Mouse (Mus musculus) adrenal gland, adult 2 months (tissue): ENCODE results near the gene Pxn. TPM values are rescaled to one million over a fixed set of nuclear protein-coding genes. Genes with fewer than 3 reads are reported as not detected.
"Not testable (repeated sequence)": the region's sequence is repeated elsewhere in the genome, so short reads cannot be mapped to it uniquely, and the experiment has no call there.

ENCODE experiments used
- DNase-seq: peaks from one replicate; pipeline ENCODE4 v3.0.0; 2021
- polyA plus RNA-seq: library from polyadenylated mRNA; depleted of rRNA; stranded (reverse); fragments of >200 nt; gene quantifications from 2 replicates; pipeline ENCODE4 v1.2.3, GENCODE M21; 2012
- total RNA-seq, 2 experiments: library from RNA; stranded (reverse); gene quantifications; 2 replicates each; pipeline ENCODE4 v1.2.3; 2021

The Pxn gene
- total and polyA plus RNA-seq, 3 experiments = 39.4 to 67.5 (median 47.2) TPM

DNA sequence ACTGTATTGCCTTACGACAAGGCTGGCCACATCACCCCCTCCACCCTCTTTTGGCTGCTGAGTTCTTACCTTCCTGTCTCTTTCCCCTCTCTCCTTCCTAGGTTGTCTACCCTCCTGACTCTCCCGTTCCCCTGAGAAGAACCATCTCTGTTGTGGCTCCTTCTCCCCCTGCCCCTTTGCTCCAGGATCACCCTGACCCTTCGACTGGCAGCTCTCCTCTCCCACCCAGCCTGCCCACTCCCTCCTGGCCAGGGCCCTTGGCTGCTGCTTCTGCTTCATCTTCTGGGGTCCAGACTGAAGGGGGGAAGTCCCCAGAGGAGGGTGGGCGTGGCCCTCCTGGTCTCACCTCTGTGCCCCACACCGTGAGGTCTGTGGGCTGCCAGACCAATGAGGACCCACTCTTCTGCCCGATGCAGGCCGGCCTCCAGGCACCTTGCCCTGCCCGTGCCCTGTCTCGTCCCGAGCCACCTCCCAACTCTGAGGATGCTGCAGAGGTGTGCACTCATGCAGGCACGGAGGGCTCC, 44.1 kb downstream of the Pxn start:
- DNase-seq = no peak

DNA sequence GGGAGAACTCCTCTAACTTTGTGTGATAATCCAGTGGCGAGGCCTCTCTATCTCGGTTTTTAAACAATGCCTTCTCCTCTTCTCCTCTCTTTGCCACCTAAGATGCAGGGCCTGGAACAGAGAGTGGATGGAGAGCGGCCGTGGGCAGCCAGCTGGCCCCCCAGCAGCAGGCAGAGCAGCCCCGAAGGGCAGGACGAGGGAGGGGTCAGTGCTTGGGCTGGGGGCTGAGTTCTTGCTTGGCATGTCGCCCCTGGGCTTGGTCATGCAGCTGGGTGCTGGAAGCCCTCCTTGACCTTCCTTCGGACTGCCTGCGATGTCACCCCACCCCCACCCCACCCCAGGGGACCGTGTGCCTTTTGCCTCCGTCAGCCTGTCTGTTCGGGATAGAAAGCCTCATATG, 44.9 kb downstream of the Pxn start:
- DNase-seq = no peak

DNA sequence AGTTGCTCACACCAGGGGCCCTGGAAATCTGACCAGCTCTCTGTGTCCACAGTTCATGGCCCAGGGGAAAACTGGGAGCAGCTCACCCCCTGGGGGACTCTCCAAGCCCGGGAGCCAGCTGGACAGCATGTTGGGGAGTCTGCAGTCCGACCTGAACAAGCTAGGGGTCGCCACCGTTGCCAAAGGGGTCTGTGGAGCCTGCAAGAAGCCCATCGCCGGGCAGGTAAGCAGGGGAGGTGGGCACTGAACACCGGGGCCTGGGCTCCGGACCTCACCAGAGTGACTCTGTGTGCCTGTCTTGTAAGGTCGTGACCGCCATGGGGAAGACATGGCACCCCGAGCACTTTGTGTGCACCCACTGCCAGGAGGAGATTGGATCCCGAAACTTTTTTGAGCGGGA, 45.3 kb downstream of the Pxn start:
- DNase-seq = no peak

DNA sequence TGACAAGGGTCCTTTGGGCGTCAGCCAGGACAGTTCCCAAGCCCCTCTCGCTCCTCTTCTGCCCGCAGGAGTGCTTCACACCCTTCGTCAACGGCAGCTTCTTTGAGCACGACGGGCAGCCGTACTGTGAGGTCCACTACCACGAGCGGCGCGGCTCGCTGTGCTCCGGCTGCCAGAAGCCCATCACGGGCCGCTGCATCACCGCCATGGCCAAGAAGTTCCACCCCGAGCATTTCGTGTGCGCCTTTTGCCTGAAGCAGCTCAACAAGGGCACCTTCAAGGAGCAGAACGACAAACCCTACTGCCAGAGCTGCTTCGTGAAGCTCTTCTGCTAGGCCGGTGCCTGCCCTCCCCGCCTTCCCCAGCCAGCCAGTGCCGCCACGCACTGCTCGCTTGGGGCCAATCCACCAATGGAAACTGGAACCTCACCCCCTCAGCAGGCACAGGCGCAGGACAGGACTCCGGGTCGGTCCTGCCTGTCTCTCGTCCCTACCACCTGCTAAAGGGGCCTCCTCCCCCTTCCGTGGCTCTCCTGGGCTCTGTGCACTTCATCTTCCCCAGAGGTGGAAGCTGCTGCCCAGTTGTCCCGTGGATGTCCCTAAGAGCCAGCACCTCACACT, 47.4 kb downstream of the Pxn start:
- DNase-seq = no peak

GRCm38 (mm10) chr5:115554536-115555291, 48.2 kb downstream of the Pxn start:
- DNase-seq = no peak

DNA sequence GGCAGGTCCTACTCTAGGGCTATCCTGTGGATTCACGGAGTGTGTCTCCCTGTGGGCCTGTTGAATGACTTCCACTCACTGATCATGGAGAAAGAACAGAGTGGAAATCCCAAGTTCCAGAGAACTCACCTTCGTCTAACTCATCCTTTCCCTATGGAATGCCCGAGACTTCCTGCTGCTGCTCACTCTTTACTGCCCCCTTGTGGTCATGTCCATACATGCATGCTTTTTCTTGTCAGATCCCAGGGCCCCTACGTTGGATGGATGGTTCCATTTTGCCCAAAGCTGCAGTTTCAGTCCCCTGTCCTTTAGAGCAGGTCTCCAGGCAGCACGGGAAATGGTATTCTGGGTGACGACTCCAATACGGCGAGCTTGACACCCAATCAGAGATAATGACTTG, 49.7 kb downstream of the Pxn start:
- DNase-seq = peak; percentile 81

GRCm38 (mm10) chr5:115558182-115558794, 51.8 kb downstream of the Pxn start:
- no peak for DNase-seq

DNA sequence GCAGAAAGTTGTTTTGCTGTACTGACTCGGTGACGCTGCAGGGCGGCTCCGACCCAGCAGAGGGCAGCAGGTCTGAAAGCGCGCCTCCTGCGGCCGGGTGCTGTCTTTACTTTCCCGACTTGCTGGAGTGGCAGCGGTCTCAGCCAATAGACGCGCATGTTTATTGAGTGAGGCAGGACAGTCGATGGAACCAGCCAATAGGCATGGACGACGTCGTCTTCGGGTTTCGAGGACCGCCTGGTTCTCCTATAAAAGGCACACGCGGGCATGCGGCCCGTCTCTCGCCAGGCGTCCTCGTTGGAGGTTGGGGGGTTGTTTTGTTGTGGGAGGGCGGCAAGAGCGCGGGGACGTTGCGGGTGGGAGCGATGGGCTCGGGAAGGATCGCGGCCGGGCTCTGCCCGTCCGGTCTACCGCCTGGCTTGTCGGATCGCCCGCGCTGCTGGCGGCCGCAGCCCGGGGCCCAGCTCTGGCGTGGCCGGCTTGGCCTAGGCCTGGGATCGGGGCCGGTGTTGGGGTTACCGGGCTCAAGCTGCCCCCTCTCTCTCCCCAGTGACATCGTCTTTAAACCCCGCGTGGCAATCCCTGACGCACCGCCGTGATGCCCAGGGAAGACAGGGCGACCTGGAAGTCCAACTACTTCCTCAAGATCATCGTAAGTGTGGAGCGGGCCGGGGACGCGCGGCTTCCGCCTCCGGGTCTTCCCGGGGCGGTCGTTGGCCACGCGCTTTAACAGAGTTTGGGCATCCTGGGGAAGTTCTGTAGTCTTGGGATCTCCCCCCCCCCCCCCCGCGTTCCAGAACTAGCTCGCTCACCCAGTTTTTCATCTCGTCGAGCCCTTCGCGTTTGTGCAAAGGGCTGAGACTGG, 53.0 kb downstream of the Pxn start, which contains the start of gene Rplp0:
Rplp0 (plus strand) TSS at position 231 of the 865 bp plus-strand sequence.
- DNase-seq = peak; percentile 100

DNA sequence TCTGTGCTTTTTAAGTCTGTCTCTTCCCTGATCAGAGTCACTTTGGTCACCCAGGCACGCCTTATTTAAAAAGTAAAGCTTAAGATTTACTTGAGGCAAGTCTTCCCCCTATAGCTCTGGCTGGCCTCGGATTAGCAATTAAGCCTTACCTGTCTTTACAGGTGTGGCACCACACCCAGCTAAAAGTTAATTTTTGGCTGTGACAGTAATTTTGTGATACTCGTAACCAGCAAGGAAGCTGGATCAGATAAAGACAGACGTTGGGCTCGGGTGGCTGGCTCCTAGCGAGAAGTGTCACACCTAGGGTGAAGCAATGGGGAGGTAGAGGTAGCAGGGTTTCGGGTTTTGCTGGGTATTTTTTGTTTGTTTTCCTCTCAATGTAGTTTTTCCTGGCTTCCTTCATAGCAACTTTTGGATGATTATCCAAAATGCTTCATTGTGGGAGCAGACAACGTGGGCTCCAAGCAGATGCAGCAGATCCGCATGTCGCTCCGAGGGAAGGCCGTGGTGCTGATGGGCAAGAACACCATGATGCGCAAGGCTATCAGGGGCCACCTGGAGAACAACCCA, 53.9 kb downstream of the Pxn start:
- no peak for DNase-seq

DNA sequence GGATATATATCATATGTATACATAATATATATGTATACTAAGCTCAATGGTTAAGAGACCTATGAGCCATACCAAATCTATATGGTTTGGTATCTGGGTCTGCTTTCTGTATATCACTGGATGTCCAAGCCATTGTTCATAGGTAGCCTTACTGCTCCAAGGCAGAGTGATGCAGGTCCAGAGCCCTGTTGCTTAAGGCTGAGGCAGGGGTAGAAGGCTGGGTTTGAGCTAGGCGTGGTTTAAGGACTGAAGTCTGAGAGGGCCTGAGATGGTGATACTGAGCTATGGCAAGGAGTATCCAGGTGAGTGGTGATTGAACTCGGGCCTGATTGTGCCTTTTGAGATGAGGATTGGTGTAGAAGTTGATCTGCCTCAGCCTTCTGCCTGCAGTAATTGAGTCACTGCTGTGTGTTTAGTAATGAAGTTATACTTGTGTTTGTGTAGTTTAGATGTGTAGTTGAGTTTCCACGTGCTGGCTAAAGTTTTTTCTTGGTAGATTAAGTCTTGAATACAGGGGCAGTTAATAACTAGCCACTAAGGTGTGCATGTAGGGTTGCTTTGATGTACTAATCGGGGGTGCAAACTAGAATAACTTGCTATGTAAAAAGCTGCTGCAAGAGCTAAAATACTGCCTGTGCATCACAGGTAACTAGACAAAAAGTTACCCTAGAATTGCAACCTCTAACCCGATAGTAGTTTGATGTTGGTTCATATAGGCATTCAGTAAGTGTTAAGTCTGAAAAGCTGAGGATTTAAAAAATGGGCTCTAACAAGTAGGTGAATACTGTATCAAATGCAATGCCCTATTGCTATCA, 57.5 kb downstream of the Pxn start:
- no peak for DNase-seq

GRCm38 (mm10) chr5:115564737-115565393, 58.4 kb downstream of the Pxn start, which contains the start of gene Gcn1l1:
Gene Gcn1l1, plus strand, starts transcription at chr5:115565254.
- peak; percentile 89 for DNase-seq

DNA sequence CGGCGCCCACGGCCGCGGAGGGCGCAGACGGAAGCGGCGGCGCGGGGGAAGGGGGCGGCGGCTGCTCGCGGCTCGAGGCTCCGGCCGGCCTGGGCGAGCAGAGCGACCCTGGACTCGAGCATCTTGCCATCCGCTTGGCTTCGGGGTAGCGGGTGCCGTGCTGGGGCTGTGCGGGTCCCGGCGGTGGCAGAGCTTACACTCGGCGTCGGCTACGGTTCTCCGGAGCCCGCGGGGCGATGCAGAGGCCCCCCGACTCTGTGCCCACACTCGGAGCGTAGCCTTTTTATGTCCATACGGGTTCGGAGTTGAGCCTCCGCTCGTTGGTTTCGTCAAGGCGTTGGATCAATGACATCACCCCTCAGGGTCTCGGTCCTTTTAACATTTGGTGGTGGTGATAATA, 58.9 kb downstream of the Pxn start:
- no peak for DNase-seq

- peak; percentile 57 for DNase-seq
These were observed 62.2 kb downstream of the Pxn start for GRCm38 (mm10) chr5:115568681-115569080.

- DNase-seq = no peak
These were observed 62.8 kb downstream of the Pxn start for GRCm38 (mm10) chr5:115569308-115569707.

GRCm38 (mm10) chr5:115569721-115570120, 63.2 kb downstream of the Pxn start:
- no peak for DNase-seq

GRCm38 (mm10) chr5:115571086-115571485, 64.6 kb downstream of the Pxn start:
- DNase-seq = no peak

DNA sequence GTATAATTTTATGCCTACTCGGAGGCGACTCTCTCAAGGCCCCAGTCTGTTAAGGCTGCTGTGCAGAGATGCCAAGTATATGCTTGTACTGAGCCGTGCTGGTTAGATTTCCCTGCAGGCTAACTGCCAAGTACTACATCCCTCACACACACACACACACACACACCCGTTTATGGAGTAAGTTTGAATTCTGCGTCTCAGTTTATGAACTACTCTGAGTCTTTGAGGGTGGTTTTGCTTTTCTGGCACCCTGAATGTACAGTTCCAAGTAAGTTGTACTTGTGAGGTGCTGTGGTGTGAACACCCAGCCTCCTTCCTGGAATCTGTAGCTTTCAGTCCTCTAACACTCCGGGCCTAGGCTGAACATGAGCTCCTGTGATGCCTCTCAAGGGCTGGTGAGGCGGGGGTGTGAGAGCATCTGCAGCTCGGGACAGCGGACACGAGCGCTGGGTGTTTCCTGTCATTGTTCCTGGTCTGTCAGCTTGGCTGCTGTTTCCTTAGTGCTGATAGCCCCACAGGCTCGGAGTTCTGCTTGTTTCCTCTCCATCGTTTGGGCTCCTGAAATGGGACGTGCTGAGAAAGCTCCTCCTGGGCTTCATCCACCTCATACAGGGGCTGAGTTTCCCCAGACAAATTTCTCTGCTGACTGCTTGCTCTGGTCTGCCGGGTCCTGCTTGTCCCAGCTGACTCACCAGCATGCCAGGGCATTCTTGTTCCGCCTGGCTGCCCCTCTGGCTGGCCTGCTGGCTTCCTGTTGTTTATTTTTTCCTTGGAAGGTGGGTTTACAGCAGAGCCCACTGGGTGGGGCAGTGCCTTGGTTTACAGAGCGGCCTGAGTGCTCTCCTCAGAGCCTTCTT, 66.4 kb downstream of the Pxn start:
- DNase-seq = peak; percentile 46

DNA sequence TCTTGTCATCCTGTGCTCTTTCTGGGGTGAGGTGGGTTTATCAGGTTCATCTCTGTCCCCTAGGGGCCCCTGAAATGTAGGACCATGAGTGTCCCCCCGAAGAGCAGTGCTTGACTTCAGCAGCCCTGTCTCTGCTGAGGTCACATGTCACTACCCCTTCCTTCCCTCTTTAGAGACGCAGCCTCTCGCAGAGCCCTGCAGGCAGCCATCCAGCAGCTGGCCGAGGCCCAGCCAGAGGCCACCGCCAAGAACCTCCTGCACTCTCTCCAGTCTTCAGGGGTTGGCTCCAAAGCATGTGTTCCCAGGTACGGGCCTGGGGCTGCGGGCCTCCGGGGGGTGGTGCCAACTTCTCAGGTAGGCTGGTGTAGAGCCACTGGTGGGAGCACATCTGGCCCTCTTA, 68.5 kb downstream of the Pxn start:
- peak; percentile 42 for DNase-seq

DNA sequence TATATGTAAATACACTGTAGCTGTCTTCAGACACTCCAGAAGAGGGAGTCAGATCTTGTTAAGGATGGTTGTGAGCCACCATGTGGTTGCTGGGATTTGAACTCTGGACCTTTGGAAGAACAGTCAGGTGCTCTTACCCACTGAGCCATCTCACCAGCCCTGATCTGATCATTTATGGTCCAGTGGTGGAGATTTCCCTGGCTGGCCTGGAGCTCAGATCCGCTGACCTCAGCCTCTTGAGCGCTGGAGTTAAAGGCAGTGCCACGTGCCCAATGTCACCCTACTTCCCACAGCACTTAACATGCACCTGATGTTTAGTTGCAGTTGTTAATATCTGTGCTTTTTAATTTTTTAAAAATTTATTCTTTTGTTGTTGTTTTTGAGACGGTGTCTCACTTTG, 71.2 kb downstream of the Pxn start:
- not testable (repeated sequence) for DNase-seq
